Mouse (Mus musculus) thymus, postnatal 36 days (tissue): ENCODE results near the gene Cttnbp2.

Experiments
- DNase-seq, 2 experiments: peaks; one replicate each; pipeline ENCODE4 v3.0.0; 2022; ENCODE audit warnings: mixed read lengths in 2 of 2

The Cttnbp2 gene

DNA sequence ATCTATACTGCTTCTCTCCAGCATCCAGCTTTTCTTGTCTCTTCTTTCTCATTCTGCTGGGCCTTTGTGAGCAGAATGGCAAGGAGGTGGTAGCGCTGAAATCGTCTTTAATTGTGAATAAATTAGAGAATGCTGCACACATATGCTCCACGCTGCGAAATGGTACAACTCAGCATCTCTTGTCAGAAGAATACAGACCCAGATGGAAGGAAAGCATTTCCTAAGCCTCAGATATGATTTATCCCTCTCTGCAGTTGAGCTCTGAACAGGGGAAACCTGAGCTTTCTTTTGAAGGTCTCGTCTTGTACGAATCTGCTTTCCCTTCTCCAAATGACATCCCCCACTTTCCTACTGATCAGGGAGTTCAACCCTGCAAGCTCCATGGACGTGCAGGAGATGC is 48.4 kb downstream of the Cttnbp2 start:
- DNase-seq = no peak

DNA sequence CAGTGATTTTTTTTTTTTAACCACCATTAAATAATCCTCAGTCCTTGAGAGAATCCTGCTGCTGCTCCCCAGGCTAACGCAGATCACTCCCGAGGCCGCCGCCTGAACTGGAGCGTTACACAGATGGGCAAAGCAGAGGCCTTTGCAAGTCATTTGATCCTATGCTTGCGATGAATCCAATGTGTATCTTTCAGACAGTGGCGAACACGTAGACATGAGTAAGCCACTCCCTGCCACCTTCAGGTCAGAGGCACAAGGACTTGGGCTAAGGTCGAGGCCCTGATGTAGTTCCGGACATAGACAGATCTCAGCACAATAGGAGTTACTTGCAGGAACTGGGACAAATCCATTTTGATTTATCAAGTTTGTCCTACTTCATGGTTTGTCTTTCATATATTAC is 49.0 kb downstream of the Cttnbp2 start:
- no peak for DNase-seq

DNA sequence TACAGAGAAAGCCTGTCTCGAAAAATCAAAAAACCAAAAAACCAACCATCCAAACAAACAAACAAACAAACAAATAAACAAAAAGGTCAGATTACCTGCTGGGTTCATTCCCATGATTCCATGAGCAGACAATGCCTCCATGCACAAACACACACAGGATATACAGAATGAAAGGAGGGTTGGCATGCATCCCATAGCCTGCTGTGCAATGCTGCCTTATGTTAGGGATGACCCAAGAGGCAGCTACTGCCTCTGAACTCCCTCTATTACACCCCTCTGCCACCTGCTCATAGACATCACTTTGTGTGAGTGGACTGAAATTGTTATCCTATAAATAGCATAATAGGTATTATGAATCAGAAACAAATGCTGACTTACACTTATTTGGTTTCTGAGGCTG is 55.0 kb downstream of the Cttnbp2 start:
- no peak for DNase-seq

DNA sequence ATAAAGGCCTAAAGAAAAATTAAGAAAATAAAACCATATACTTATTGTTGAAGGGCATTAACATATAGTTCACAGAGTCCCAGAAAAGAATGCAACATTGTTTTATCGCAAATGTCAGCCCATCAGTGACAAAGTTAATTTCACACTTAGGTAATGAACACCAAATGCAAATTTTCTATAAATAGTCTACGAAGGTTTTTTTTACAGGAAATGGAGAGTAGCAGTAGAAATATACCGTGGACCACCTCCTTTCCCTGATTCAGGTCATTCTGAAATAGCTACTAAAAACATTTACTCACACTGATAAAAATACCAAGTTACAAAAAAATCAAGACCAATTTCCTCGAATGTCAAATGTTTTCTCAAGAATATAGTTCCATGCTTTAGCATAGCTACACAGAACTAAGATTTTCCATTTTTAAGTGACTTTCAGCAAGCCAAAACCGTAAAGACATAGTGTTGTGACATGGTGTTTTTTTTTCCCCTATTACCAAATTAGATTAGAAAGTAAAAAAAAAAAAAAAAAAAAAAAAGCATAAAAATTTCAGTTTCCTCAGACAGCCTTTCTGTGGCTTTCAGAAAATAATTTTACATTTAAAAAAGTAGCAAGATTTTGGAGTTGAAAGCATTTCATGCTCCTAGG is 64.0 kb downstream of the Cttnbp2 start:
- DNase-seq = no peak

DNA sequence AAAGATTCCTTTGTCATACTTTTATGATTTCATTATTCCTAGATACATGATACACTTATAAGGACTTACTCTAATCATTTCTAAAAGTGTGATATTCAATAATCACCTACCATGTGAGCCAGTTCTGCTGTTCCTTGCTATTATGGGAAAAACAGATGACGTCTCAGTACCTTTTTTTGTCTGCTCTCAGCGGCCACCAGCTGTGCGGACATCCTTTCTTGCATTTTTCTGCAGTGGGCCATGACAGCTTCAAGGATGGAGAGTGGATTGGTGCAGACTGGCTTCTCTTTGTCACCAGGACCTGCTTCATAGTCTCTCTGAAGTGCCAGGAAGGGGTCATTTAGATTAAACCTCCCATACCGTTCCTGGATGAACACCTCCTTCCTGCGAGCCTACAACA is 66.6 kb downstream of the Cttnbp2 start:
- DNase-seq = no peak

DNA sequence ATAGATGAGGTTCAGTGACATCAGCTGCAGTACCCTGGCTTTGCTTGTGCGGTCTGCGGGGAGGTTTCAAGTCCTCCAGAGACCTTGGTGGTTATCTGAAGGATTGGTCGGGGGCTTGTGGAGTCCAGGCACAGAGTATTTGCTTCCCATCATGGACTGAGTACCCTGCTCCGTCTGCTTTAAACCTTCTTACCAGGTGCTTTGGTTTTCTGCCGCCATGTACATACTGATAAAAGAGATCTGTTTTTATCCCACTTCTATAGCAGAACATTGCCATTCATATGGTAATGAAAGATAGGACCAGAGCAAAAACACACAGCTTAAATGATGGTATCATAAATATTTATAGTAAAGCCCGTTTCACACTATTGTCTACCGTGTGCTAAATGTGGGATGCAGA is 67.7 kb downstream of the Cttnbp2 start:
- no peak for DNase-seq

DNA sequence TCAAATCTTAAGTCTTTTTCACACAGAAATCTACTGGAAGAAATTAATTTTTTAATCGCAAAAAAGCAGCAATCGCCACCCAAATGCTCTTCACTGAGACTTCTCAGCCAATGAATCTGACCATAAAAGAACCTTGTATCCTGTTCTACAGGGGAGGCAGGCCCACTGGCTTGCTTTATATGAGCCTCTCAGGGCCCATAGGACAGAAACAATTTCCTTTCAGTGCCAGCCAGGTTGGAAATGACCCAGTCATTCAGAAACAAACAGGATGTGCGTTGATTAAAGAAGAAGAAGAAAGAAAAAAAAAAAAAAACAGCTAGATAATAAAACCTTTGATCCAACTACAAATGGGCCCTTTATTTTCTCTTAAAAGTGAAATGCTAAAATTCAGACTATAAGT is 68.3 kb downstream of the Cttnbp2 start:
- DNase-seq = no peak

DNA sequence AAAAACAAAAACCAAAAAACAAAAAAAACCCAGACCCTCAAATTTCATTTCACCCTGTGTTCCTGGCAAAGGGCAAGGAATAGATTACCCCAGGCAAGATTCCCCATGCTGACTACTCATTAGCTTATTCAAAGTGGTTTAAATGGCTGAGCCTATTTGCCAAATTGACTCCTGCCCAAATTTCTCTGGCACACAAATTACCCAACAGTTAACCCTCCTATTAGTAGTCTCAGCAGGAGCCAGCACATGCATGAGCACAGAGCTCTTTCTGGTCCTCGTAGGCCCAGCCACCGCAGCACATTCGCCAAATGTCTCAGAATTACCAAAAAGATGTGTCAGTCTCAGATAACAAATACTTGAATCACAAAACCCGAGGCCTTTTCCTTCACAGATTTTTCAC is 68.9 kb downstream of the Cttnbp2 start:
- DNase-seq = no peak

DNA sequence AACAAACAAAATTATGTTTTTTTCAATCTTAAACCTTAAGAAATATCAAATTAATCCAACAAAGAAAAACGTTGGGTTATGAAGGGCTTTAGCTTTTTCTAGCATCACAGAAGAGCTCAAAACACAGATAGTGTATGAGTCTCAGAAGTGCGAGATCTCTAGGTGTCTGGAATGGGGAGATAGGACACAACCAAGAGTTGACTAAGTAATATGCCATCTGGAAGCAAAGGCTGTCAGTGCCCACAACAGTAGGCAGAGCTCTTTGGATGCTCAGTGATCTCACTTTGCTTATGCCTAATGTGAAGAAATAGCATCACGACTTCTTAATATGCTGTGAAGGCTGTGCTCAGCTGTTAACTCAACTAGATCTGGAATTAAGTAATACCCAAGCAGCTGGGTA is 72.3 kb downstream of the Cttnbp2 start:
- no peak for DNase-seq

DNA sequence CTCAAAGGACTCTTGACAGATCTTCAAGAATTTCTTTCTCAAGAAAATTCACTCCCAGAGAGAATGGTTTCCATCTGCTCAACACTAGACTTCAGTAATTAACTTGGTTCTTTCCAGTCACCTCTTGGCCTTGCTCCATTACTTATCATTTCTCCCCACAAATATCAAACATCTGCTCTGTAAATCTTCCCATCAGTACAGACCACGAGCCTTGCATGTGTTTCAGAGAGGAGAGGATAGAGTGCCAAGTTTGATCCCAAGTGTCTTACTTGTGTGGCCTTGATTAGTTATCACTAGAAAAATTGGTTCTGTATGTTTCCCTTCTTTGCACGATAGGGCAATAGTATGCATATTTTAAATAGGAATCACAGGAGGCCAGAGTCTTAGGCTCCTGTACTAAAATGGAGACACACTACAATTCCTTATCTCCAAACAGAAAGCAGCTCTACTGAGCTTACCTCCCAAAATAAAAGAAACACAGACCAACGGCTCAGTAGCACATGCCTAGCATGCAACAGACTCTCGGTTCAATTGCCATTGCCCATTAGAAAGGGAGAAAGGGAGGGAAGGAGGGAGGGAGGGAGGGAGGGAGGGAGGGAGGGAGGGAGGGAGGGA is 73.6 kb downstream of the Cttnbp2 start:
- DNase-seq = no peak

DNA sequence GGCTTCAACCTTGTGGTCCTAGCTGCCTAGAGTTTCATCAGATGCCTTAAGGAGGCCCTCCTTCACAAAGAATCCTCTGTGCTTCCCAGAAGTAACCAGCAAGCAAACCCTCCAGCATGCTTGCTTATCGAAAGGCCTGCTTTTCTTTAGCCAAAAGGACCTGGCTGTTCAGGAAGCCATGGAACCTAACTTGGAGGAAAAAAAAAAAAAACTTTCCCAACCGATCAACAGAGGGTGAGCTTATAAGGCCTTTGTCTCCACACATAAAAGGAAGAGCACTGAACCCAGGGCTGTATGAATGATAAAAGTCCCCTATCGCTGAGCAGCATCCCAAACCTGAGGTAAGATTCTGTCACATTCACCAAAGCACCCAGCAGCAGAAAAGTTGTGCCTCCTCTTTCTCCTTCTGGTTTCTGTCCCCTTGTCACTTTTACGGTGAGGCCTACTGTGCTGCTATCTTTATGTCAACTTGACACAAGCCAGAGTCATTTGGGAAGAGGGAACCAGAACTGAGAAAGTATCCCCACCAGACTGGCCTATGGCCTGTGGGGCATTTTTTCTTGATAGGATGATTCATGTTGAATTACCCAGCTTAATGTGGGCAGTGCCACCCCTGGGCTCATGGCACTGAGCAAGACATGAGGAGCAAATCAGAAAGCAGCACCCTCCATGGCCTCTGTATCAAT is 78.4 kb downstream of the Cttnbp2 start:
- DNase-seq = no peak

DNA sequence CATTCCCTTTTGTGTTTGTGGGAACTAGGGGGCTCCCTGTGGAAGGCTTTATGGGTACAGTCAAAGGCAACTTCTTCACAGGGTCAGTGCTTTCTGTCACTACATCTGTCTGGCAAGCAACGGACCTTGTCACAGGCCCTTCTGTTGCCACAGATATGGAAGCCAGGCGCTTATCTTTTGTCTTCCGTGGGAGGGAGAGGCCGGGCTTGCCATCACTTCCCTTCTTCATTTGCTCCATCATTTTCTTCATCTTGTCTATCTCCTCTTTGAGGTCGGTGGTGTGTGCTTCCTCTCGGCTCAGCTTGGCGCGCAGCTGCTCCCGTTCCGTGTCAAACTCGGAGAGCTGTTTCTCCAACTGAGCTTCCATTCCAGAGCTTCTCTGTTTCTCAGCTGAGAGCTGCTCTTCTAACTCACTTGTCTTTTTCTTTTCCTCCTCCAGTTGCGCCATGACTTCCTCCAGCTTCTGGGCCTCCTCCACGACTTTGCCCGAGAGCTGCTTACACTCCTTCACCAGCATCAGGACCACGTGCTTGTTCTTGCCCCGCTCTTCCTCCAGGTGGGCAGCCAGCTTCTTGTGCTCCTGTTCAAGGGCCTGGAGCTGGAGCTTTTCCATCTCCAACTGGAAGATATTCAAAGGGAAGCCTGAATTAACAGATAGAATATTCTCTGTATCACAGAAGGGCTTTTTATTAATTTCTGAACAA is 79.7 kb downstream of the Cttnbp2 start:
- DNase-seq = no peak

DNA sequence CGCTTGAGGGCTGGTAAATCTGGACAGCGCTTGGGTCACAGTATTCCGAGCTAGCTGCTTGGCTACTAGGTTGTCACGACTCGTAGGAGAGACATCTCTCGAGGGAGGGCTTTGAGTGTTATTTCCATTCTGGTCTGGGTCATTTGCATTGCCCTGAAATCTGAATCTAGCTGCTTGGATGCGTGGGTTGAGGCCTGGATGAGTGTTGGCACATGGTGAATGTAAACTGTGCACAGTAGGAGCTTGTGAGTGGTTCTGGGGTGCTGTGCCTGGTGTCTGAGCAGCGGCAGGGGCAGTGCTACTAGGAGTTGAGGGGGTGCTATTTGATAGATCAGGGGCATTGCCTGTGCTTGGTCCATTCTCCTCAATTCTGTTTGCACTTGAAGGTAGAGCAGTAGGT is 80.3 kb downstream of the Cttnbp2 start:
- no peak for DNase-seq

DNA sequence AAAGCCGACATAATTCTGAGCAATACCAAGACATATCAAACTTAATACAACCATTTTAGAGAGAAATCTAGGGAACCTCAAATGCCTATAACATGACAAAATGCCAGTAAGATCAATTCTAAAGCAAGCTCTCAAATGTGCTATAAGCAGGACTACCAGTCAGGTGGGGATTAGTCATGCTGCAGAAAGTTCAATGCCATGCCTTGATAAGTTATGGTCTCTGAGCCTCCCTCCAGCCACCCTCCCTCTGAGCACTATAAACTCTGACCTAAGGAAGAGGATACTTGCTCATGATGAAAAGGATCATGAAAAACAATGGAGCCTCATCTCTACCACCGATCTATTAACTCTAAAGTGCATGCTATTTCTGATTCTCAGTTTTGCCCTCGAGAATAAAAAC is 82.3 kb downstream of the Cttnbp2 start:
- no peak for DNase-seq

DNA sequence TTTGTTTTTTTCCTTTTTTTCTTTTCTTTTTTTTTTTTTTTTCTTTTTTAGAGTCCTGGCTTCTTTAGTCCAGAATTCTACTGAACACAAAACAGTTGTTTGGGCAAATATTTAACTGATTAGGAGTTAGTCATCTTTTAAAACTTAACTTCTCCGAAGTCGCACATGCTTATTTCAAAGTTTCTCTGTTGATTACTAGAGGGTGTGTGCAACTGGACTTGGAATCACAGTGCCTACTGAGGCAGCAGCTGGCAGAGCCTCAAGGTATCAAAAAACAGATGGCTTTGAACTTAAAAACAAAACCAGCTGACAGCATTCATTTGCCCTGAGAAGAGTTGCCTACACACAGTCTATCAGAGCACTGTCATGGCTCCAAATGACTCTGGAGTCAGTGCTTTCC is 82.8 kb downstream of the Cttnbp2 start:
- DNase-seq = no peak

DNA sequence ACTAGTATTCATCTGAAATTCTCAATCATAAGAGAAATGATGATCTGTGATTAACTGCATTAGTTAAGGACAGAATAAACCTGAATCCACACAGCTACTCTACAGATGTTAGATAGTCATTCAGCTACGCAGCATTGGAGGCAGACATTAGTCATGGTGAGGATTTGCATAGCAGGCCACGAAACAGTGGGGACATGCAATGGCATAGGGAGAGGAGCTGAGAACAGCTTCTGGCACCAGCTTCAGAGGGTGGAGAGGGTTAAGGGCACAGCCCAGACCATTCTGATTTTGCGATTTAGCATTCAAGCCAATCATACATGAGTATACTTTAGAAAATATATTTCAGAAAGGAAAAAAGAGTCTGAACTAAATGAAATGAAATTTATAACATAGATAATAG is 84.6 kb downstream of the Cttnbp2 start:
- no peak for DNase-seq

DNA sequence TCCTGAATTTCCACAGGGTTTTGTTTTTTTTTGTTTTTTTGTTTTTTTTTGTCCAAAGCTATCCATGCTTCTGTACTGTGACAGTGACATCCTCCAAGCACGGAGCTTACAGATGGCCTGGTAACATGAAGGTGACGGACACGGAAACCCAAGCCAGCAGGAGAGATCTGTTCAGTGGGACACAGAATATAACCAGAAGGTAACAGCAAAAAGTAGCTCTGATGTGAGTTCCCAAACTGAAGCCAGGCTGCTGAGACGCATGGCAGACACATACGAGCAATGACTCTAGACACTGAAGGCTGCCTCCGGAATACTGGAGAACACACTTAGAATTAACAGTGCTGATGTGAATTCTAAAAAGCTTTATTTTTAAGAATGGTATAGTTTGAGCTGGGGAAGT is 89.8 kb downstream of the Cttnbp2 start:
- DNase-seq = no peak

DNA sequence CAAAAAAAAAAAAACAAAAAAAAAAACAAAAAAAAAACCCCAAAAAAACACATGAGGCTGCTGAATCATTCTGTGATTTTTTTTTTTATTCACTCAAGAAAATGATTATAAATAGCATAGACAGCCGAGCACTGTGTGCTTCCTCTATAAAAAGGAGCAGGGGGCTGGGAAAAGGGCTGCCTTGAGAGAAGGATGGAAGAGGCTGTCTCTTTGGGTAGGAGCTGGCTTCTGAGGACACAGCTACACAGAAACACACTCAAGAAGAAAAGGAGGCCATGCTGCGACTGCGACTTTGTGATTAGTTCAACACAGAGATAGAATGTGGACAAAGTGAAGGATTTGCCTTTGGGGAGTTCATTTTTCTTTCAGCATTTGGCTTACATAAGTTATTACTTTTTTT is 90.3 kb downstream of the Cttnbp2 start:
- DNase-seq = no peak

DNA sequence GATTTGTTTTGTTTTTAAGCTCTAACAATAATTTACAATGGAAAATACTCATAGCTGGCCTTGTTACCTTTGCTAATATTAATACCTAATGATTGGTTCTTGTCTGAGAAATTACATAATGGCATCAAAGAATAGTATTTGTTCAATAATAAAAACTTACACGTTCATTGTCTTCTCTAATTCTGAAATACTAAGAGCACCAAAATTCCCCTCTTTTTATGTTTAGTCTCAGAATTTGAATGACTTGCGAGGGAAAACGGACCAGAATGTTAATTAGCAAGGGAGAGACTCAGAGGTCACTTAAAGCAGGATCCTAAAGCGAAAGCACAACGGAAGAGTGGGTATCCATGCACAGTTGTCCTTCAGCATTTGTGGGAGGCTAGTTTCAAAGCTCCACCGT is 91.5 kb downstream of the Cttnbp2 start:
- no peak for DNase-seq

DNA sequence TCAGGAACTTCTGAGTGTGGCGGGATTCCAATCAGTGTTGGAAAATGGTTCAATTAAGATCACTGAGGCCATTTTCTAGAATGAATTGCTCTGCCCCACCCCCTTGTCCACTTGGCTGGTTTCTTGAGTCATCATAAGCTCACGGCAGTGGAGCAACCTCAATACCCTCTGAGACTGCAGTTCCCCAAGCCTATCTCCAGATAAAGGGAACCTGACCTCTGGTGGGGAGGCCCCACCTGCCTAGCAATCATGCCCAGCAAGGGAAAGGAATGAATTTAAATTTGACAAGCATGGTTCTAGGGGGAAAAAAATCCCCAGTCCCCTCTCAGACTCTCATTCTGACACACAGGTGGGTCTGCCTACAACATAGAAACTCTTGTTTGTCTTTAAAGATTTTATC is 93.1 kb downstream of the Cttnbp2 start:
- DNase-seq = no peak

DNA sequence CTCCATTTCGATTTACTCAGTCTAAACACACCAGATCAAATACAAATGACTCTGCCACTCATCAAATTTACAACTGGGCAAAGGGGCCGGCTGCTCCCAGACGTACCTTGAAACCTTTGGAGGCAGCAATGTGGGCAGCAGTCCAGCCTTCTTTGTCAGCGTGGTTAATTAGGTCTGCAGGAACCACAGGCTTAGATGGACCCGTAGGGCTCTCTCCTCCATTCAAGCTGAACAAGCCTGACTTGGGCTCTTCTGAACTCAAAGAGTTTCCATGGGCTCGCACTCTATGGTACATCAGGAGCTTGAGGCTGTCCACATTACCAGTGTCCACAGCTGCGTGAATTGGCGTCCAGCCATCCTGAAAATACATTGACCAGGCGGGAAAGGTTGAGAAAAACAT is 94.0 kb downstream of the Cttnbp2 start:
- no peak for DNase-seq

DNA sequence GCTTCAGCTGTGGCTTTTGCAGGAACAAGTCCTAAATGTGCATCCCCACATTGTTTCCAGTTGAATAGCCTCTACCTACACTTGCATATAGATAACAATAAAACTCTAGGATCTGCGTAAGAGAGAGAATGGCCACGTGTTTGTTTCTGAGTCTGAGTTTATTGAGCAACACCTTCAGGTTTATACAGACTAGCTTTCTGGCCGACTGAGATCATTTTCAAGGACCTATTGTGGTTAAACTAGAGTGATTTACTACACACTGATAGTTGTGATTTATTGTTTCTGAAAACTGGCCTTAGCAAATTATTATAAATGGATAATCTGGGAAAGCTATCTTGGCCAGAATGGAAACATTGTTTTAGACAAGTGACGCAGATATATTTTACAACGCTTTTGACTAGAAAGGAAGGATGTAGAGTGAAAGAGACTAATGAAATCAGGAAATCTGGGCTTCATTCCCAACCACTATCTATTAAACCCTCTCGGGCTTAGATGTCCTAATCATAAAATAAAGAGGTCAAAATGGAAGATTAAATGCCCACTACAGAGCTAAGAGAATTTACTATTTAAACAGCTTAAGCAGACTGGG is 96.7 kb downstream of the Cttnbp2 start:
- no peak for DNase-seq

DNA sequence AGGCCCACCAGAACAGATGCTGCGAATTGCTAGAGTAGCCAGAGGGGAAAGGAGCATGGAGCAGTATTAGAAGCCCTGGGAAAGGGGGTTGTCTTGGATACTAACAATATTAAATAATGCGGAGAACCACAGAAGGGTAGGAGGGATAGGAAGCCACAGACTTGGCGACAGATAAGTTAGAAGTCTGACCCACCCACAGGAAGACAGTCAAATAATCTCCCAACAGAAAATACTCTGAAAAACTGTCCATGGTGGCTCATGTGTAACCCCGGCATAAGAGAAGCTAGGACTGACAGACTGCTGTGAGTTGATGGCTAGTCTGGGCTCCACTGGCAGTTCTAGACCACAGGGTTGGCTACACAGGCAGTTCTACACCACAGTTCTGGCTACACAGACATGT is 98.7 kb downstream of the Cttnbp2 start:
- no peak for DNase-seq
